Mouse (Mus musculus): ENCODE measurements around the gene Prmt3. TPM values are rescaled to one million over a fixed set of nuclear protein-coding genes. Genes with fewer than 3 reads are reported as not detected.
A peak's percentile ranks its signal among the peaks of the same experiment; 100 is the strongest.

The Prmt3 gene
- polyA plus RNA-seq, 1 experiment from 2014 or later: 55.0 TPM

DNA sequence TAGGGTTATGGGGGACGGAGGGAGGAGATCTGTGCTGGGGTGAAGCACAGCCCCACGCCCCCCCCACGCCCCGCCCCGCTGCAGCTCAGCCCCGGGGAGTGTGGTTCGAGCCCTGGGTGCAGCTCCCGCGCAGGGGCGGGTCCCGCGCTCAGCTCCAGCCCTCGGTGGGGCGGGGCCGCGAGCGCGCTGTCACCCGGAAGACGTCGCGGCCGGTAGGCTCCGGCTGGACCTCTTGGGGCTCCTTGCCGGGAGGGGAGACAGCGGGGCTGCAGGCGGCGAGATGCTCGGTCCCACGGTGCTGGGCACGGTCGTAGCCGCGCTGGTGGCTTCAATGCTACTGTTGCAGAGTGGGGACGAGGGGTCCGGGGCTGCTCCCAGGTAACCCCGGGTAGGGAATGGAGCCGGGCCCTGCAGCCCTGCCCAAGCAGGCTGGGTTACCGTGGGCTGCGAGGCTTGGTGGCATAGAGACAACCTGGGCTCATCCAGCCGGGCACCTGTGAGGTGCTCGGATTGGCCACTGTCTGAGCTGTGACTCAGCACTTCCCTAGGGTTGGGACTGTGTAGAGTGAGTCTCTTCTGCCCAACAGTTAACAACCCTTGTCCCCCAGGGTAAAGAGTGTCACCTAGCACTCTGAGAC is 19.1 kb upstream of the Prmt3 start, which contains the start of gene Htatip2:
Htatip2 (plus strand) TSS at position 182 of the 638 bp plus-strand sequence.
- H3K27me3 ChIP-seq (ENCODE audit: control insufficient read depth, insufficient read depth, low read length): peaks cover 47% of the 10 kb centered on the region
- 3% methylated on average over 25 of the region's 42 CpGs for WGBS
- H3K9ac ChIP-seq (ENCODE audit: low read length): peak within 1 kb of the TSS; percentile 37
- H3K9me3 ChIP-seq (ENCODE audit: control insufficient read depth, low read length): no peaks in the 10 kb centered on the region
- H3K4me3 ChIP-seq (ENCODE audit: low read depth, low read length): peak within 1 kb of the TSS; percentile 35
- ATAC-seq (ENCODE audit: insufficient read depth, low FRiP score, low TSS enrichment) (0 out of 2 replicates have a peak, but pooled peaks have one; percentile 16), DNase-seq (ENCODE audit: low spot score) (peak; percentile 44)
- no peak within 1 kb of the TSS for H3K27ac ChIP-seq (ENCODE audit: low read depth, low read length)
- H3K4me1 ChIP-seq (ENCODE audit: control insufficient read depth, insufficient read depth, low read length): no peaks in the 10 kb centered on the region; the same call in 1 of the 2 replicates
- no peaks in the 10 kb centered on the region for H3K36me3 ChIP-seq (ENCODE audit: control insufficient read depth, insufficient read depth, low read length)
- H3K4me2 ChIP-seq (ENCODE audit: low read depth): peak within 1 kb of the TSS; percentile 52

DNA sequence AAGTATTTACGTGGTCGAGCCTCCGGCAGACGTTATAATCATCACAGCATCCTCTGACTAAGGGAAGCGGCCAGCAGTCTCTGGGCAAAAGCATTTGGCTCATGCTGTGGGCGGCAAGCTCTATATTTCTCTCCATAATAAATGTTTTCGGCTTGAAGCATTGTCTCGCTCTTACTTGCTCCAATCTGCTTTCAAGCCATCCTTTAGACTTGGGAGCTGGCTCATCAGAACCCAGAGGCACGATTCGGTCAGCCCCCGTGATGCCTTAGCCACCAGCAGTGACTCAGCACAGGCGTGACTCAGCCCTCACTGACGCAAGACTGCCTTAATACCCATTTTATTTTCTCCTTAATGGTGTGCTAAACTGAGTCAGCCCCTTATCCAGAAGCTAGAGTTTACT is 15.5 kb upstream of the Prmt3 start:
- Histone ChIP-seq H3K4me1 (ENCODE audit: control insufficient read depth, insufficient read depth, low read length) (no peaks in the 10 kb centered on the region; the same call in 1 of the 2 replicates), H3K4me2 (ENCODE audit: low read depth) (no peak overlapping the region), H3K27ac (ENCODE audit: low read depth, low read length) (no peak overlapping the region), H3K9ac (ENCODE audit: low read length) (no peak overlapping the region), H3K36me3 (ENCODE audit: control insufficient read depth, insufficient read depth, low read length) (no peaks in the 10 kb centered on the region), H3K9me3 (ENCODE audit: control insufficient read depth, low read length) (no peaks in the 10 kb centered on the region), H3K27me3 (ENCODE audit: control insufficient read depth, insufficient read depth, low read length) (peaks cover 31% of the 10 kb centered on the region), H3K4me3 (ENCODE audit: low read depth, low read length) (no peak overlapping the region)
- DNase-seq (ENCODE audit: low spot score) (no peak), ATAC-seq (ENCODE audit: insufficient read depth, low FRiP score, low TSS enrichment) (no peak)
- WGBS: 78% methylated on average over 13 of the region's 13 CpGs

DNA sequence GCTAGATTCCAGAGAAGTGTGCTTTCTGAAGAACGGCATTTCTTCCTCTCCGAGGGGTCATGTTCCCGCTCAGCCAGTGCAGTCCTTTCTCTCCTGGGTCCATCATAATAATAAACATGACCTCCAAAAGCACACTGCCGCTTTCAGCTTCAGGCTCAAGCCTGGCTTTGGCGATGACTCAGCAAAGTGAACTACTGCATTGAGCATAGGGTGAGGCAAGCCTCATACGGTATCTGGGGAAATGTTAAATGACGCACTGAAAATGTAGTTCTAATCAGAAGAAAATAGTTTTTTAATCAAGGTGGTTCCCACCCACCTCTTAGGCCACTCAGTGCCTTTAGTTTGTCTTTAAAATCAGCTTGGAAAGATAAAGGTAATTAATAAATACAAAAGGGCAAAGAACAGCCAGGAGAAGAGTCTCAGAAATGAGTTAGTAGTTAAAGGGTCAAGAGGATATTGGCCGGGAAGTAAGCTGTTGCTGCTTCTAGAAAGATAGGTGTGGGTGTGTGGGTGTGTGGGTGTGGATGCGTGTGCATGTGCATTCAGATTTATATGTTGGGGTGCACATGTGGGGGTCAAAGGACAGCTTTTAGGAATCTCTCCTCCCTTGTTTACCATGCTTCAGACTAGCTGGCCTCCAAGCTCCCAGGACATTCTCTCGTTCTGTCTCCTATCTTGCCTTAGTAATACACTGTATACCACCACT is 14.0 kb upstream of the Prmt3 start:
- Histone ChIP-seq H3K9me3 (ENCODE audit: control insufficient read depth, low read length) (no peaks in the 10 kb centered on the region), H3K4me1 (ENCODE audit: control insufficient read depth, insufficient read depth, low read length) (no peaks in the 10 kb centered on the region; the same call in 1 of the 2 replicates), H3K36me3 (ENCODE audit: control insufficient read depth, insufficient read depth, low read length) (no peaks in the 10 kb centered on the region), H3K9ac (ENCODE audit: low read length) (no peak overlapping the region), H3K27me3 (ENCODE audit: control insufficient read depth, insufficient read depth, low read length) (peaks cover 17% of the 10 kb centered on the region), H3K27ac (ENCODE audit: low read depth, low read length) (no peak overlapping the region), H3K4me2 (ENCODE audit: low read depth) (no peak overlapping the region), H3K4me3 (ENCODE audit: low read depth, low read length) (no peak overlapping the region)
- ATAC-seq (ENCODE audit: insufficient read depth, low FRiP score, low TSS enrichment) (no peak), DNase-seq (ENCODE audit: low spot score) (no peak)
- WGBS: 77% methylated on average over 10 of the region's 10 CpGs

DNA sequence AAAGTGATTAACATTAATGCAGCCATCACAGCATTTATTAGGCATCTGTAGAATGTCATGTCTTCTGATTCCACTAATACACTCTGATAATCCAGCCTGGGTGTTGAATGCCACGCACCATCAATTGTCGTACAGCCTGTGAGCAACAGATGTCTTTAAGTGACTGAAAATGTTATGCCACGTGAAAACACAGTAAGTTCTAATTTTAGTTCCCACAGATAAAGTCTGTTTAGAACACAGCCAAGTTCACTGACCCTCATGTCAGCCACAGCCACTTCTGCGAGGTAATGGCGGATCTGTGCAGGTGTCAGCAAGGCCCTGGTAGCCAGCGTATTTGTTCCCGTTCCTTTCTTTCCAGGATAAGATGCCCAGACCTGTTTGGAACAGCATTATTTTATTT is 12.0 kb upstream of the Prmt3 start:
- no peak overlapping the region for H3K27ac ChIP-seq (ENCODE audit: low read depth, low read length)
- no peaks in the 10 kb centered on the region for H3K9me3 ChIP-seq (ENCODE audit: control insufficient read depth, low read length)
- H3K4me3 ChIP-seq (ENCODE audit: low read depth, low read length): no peak overlapping the region
- no peak overlapping the region for H3K4me2 ChIP-seq (ENCODE audit: low read depth)
- H3K4me1 ChIP-seq (ENCODE audit: control insufficient read depth, insufficient read depth, low read length): no peaks in the 10 kb centered on the region
- H3K36me3 ChIP-seq (ENCODE audit: control insufficient read depth, insufficient read depth, low read length): no peaks in the 10 kb centered on the region
- ATAC-seq (ENCODE audit: insufficient read depth, low FRiP score, low TSS enrichment): no peak
- no peak for DNase-seq (ENCODE audit: low spot score)
- 94% methylated on average over 7 of the region's 7 CpGs for WGBS
- peaks cover under 1% of the 10 kb centered on the region; the same call in 1 of the 2 replicates for H3K27me3 ChIP-seq (ENCODE audit: control insufficient read depth, insufficient read depth, low read length)
- H3K9ac ChIP-seq (ENCODE audit: low read length): no peak overlapping the region

DNA sequence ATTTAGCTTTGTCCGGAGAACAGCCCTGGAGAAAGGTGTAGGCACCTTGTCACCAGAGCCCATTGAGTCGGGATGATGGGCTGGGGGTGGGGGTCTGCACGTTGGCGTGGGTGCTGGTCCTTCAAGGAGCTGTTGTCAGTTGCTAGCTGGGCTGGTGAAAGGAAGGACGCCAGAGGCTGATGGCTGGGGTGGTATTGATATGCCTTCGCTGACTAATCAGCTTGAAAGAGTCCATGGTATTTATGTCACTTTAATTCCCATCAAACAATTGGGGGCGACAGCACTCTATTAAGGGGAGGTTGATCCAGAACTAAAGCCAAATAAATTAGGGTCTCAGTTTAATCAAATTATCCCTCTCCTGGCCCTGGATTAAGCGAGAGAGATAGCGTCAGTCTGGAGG is 9.6 kb upstream of the Prmt3 start:
- no peaks in the 10 kb centered on the region for H3K9me3 ChIP-seq (ENCODE audit: control insufficient read depth, low read length)
- no peaks in the 10 kb centered on the region for H3K36me3 ChIP-seq (ENCODE audit: control insufficient read depth, insufficient read depth, low read length)
- H3K4me2 ChIP-seq (ENCODE audit: low read depth): no peak overlapping the region
- ATAC-seq (ENCODE audit: insufficient read depth, low FRiP score, low TSS enrichment) (no peak), DNase-seq (ENCODE audit: low spot score) (no peak)
- H3K27ac ChIP-seq (ENCODE audit: low read depth, low read length): no peak overlapping the region
- no peaks in the 10 kb centered on the region for H3K4me1 ChIP-seq (ENCODE audit: control insufficient read depth, insufficient read depth, low read length)
- H3K27me3 ChIP-seq (ENCODE audit: control insufficient read depth, insufficient read depth, low read length): no peaks in the 10 kb centered on the region; the same call in 1 of the 2 replicates
- H3K9ac ChIP-seq (ENCODE audit: low read length): no peak overlapping the region
- H3K4me3 ChIP-seq (ENCODE audit: low read depth, low read length): no peak overlapping the region
- WGBS: 50% methylated on average over 9 of the region's 9 CpGs

DNA sequence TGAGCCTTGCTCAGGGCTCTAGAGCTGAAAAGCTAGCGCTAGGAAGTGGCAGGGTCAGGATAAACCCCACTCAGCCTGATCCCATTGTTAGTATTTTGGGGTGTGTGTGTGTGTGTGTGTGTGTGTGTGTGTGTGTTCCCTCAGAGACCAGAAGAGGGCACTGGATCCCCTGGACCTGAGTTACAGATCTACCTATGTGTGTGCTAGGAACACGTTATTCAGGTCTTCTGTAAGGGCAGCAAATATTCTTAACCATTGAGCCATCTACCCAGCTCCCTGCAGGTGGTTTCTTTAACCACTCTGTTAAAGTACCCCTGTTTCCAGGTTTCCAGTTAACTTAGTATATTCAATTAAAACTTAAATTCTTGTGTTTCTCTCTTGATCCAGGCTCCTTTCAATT is 3.8 kb upstream of the Prmt3 start:
- no peak overlapping the region for H3K27ac ChIP-seq (ENCODE audit: low read depth, low read length)
- H3K9me3 ChIP-seq (ENCODE audit: control insufficient read depth, low read length): no peaks in the 10 kb centered on the region
- ATAC-seq (ENCODE audit: insufficient read depth, low FRiP score, low TSS enrichment): no peak
- WGBS: 90% methylated on average over 2 of the region's 2 CpGs
- H3K4me3 ChIP-seq (ENCODE audit: low read depth, low read length): no peak overlapping the region
- no peak overlapping the region for H3K4me2 ChIP-seq (ENCODE audit: low read depth)
- no peaks in the 10 kb centered on the region for H3K4me1 ChIP-seq (ENCODE audit: control insufficient read depth, insufficient read depth, low read length)
- no peak overlapping the region for H3K9ac ChIP-seq (ENCODE audit: low read length)
- no peak for DNase-seq (ENCODE audit: low spot score)
- no peaks in the 10 kb centered on the region for H3K36me3 ChIP-seq (ENCODE audit: control insufficient read depth, insufficient read depth, low read length)
- H3K27me3 ChIP-seq (ENCODE audit: control insufficient read depth, insufficient read depth, low read length): no peaks in the 10 kb centered on the region

DNA sequence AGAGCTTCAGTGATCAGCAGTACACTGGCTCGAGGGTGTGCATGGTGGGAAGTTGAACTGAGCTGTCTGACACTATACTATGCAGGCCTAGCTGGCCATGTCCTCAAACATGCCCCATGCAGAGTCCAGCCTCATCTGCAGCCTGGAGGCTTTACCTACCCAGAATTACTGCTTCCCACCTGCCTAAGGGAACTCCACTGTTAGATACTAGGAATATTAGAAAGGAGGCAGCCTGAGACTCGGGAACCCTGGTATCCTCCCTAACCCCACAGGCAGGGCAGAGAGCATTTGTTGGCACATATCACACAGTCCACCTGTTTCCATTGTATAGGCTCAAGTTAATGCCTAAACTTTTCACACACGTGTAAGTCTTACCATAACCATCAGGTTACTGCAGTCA is 561 bp upstream of the Prmt3 start:
- Histone ChIP-seq H3K4me1 (ENCODE audit: control insufficient read depth, insufficient read depth, low read length) (no peaks in the 10 kb centered on the region), H3K27ac (ENCODE audit: low read depth, low read length) (no peak overlapping the region), H3K4me3 (ENCODE audit: low read depth, low read length) (no peak overlapping the region), H3K36me3 (ENCODE audit: control insufficient read depth, insufficient read depth, low read length) (0 out of 2 replicates have a peak, but pooled peaks cover 3% of the 10 kb centered on the region), H3K9ac (ENCODE audit: low read length) (no peak overlapping the region), H3K27me3 (ENCODE audit: control insufficient read depth, insufficient read depth, low read length) (no peaks in the 10 kb centered on the region), H3K9me3 (ENCODE audit: control insufficient read depth, low read length) (no peaks in the 10 kb centered on the region), H3K4me2 (ENCODE audit: low read depth) (no peak overlapping the region)
- WGBS: 51% methylated on average over 3 of the region's 3 CpGs
- no peak for DNase-seq (ENCODE audit: low spot score)
- 0 out of 2 replicates have a peak, but pooled peaks have one; percentile 14 for ATAC-seq (ENCODE audit: insufficient read depth, low FRiP score, low TSS enrichment)

DNA sequence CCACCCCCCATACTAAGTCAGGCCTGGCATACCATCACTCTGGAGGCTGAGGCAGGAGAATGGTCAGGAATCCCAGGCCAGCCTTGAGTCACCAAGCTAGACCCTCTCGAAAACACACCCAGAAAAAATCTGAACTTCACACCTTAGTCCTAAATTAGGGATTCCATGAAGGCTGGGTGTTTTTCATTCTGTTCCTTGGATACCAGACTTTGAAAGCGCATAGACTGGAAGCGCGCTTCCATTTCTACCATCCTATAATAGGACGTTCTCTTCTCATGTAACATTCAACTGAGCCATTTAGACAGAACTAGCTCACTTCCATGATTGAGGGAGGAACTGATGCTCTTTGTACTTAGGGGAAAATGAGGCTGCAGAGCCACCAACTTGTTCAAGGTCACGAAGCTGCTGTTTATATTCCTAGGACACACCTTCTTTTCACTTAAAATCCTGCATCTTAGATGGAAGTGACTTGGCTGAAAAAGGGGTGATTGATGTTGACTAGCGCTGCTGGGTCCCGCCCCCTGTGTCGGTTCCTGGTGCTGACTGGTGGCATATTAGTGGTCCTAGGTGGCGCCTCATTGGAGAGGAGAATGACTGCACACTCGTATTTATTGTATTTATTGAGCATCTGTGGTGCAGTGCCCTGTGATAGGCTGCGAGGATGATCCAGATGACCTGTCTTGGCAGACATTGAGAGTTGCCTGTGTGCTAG is 914 bp downstream of the Prmt3 start:
- Histone ChIP-seq H3K27me3 (ENCODE audit: control insufficient read depth, insufficient read depth, low read length) (no peaks in the 10 kb centered on the region), H3K4me2 (ENCODE audit: low read depth) (peak overlapping the region; percentile 80), H3K36me3 (ENCODE audit: control insufficient read depth, insufficient read depth, low read length) (0 out of 2 replicates have a peak, but pooled peaks cover 3% of the 10 kb centered on the region), H3K9ac (ENCODE audit: low read length) (peak overlapping the region; percentile 80), H3K4me3 (ENCODE audit: low read depth, low read length) (peak overlapping the region; percentile 66), H3K27ac (ENCODE audit: low read depth, low read length) (no peak overlapping the region), H3K9me3 (ENCODE audit: control insufficient read depth, low read length) (no peaks in the 10 kb centered on the region), H3K4me1 (ENCODE audit: control insufficient read depth, insufficient read depth, low read length) (no peaks in the 10 kb centered on the region)
- DNase-seq (ENCODE audit: low spot score) (peak; percentile 39), ATAC-seq (ENCODE audit: insufficient read depth, low FRiP score, low TSS enrichment) (peak; percentile 18; the same call in 1 of the 2 replicates)
- 73% methylated on average over 12 of the region's 12 CpGs for WGBS
